Mouse (Mus musculus): ENCODE data around the gene Sh3yl1. TPM values are rescaled to one million over a fixed set of nuclear protein-coding genes. Genes with fewer than 3 reads are reported as not detected.

The Sh3yl1 gene
- polyA plus RNA-seq (2017; shearing (Covaris generic)) = 1.7 TPM

DNA sequence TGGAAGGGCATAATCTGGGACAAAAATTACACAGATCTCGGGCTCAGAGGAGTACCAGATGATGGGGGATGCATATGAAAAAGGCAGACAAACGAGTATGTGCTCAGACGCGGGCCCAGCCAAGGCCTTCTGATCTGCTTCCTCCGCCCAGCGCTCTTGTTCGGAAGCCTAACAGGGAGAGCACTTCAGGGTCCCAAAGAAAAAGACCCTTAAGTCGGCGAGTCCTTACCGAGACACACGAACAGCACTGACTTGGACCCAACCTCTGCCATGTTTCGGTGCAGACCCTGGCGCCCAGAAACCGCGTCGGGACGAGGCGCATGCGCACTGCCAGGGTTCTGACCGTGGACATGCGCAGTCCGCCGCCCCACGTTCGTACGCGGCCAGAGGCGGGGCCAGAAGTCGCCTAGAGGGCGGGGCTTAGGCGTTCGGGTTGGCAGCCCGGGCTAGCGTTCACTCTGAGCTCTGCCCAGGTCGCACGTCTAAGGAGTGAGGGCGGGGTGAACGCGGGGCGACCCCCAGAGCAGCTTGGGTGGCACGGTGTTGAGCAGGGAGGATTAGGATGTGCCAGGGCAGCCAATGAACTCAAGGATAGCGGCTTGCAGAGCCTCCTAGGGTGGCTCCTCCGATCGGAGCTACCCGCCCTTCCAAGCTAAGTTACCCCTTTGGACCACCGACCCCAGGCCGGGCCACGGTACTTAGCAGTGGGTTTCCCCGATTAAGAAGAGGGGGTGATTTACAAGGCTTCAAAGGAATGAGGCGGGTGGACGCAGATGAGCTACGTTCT is at the start of gene Sh3yl1, which contains the start of gene Acp1:
TSS of gene Sh3yl1 (plus strand) at position 408 of the 787 bp plus-strand sequence.
TSS of gene Acp1 (minus strand) at position 329 of the 787 bp plus-strand sequence.

DNA sequence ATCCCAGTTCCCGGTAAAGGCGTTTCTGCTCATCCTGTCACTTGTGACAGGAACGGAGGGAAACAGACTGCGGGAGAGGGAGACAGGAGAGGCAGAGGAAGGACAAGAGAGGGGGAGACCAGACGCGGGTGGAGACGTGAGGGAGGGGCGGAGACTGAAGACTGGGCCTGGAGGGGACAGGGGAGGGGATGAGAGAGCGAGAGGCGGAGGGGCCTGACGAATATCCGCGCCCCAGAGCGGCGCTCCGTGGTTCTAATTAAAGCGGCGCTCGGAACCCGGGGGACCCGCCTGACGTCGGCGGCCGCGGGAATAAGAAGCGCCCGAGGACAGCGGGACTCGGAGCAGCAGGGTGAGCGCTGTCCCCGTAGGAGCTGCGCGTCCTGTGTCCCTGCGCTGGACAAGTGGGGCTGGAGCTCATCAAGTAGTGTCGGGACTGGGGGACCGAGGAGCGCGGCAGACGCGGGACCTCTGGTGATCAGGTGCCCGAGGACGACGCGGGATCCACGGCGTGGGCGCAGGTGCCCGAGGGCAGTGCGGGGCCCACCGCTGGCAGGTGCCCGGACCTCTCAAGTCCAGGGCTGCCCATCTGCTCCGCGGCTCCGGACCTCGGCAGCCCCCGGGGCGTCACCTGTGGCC is 27.4 kb upstream of the Sh3yl1 start, which contains the start of gene Alkal2:
TSS of gene Alkal2 (plus strand) at position 337 of the 636 bp plus-strand sequence.

Other genes starting within 250 kb of the Sh3yl1 start
- not detected for gene Alkal2, start 27.3 kb upstream of the Sh3yl1 start, polyA plus RNA-seq (2017; shearing (Covaris generic))
- gene Acp1, start 79 bp upstream of the Sh3yl1 start, polyA plus RNA-seq (2017; shearing (Covaris generic)) = 32.9 TPM
- gene Fam110c, start 162.2 kb downstream of the Sh3yl1 start, polyA plus RNA-seq (2017; shearing (Covaris generic)) = not detected